Mouse (Mus musculus): ENCODE measurements around the gene Dscam. TPM values are rescaled to one million over a fixed set of nuclear protein-coding genes. Genes with fewer than 3 reads are reported as not detected.

Gene Dscam
- polyA plus RNA-seq, 1 experiment from 2014 or later = not detected

DNA sequence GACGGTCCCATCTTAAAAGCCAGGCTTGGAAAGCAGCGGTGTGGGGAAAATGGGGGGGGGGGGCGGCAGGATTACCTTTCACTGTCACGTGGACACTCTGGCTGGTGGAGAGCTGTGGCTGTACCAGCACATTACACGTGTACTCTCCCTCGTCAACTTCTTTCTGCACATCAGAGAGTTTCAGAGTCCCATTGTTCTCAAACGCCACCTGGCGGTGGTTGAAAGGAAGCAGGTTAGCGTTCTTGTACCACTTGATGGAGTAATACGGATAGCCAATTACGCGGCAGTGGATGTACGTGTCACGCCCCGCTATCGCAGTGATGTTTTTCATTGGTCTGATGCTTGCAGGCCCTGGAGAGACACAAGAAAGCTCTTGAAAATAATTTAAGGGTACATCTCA is 350.9 kb downstream of the Dscam start:
- 22% methylated on average over 16 of the region's 16 CpGs for WGBS
- Histone ChIP-seq H3K27ac (ENCODE audit: poor library complexity, severe bottlenecking) (no peak overlapping the region), H3K4me1 (replicated peaks) (no peaks in the 10 kb centered on the region), H3K9ac (no peak overlapping the region), H3K27me3 (replicated peaks) (0 out of 2 replicates have a peak, but pooled peaks cover 7% of the 10 kb centered on the region), H3K4me3 (no peak overlapping the region), H3K4me2 (no peak overlapping the region), H3K36me3 (no peaks in the 10 kb centered on the region), H3K9me3 (replicated peaks) (no peaks in the 10 kb centered on the region)
- no peak for ATAC-seq (ENCODE audit: insufficient number of reproducible peaks, low FRiP score)

DNA sequence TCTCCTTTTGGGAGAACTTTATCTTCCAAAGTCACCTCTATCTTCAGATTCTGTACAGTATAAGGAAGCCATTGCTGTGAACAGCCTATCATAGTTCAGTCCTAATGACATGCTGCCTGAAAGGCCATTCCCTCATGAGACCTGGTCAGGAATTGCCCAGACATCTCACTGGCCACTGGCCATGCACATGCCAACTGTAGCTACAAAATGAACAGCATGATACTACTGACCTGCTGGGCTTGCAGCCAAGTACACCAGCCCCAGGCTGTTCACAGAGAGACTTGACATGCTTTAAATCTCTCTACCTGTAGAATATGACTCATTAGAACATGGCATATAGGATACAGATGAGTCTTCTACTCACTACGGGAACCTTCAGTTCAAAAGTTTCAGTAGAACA is 364.3 kb downstream of the Dscam start:
- Histone ChIP-seq H3K4me3 (no peak overlapping the region), H3K4me2 (no peak overlapping the region), H3K27ac (ENCODE audit: poor library complexity, severe bottlenecking) (no peak overlapping the region), H3K9ac (no peak overlapping the region), H3K4me1 (replicated peaks) (peaks cover 10% of the 10 kb centered on the region; the same call in 1 of the 2 replicates), H3K36me3 (no peaks in the 10 kb centered on the region), H3K9me3 (replicated peaks) (no peaks in the 10 kb centered on the region), H3K27me3 (replicated peaks) (no peaks in the 10 kb centered on the region)
- no peak for ATAC-seq (ENCODE audit: insufficient number of reproducible peaks, low FRiP score)
- 94% methylated on average over 1 of the region's 1 CpGs for WGBS

DNA sequence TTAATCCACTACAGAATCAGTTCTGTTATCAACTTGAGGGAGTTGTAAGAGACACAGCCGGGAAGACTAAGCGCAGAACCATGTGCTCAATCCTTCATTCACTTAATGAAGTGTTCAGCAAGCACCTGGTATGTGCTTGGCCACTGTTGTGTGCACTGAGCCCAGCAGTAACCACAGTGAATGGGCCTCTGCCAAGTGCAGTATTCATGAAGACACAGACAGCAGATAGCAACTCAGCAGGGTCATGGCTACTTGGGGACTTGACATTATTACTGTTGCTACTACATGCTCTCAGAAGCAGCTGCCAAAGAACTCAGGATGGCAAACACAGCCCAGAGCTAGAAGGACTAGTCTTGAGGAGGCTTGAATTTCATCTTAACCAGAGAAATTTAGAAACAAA is 367.9 kb downstream of the Dscam start:
- Histone ChIP-seq H3K4me1 (replicated peaks) (peaks cover 10% of the 10 kb centered on the region; the same call in 1 of the 2 replicates), H3K36me3 (no peaks in the 10 kb centered on the region), H3K4me3 (no peak overlapping the region), H3K4me2 (no peak overlapping the region), H3K27me3 (replicated peaks) (no peaks in the 10 kb centered on the region), H3K9ac (no peak overlapping the region), H3K9me3 (replicated peaks) (no peaks in the 10 kb centered on the region), H3K27ac (ENCODE audit: poor library complexity, severe bottlenecking) (no peak overlapping the region)
- WGBS = 74% methylated on average over 2 of the region's 2 CpGs
- no peak for ATAC-seq (ENCODE audit: insufficient number of reproducible peaks, low FRiP score)

DNA sequence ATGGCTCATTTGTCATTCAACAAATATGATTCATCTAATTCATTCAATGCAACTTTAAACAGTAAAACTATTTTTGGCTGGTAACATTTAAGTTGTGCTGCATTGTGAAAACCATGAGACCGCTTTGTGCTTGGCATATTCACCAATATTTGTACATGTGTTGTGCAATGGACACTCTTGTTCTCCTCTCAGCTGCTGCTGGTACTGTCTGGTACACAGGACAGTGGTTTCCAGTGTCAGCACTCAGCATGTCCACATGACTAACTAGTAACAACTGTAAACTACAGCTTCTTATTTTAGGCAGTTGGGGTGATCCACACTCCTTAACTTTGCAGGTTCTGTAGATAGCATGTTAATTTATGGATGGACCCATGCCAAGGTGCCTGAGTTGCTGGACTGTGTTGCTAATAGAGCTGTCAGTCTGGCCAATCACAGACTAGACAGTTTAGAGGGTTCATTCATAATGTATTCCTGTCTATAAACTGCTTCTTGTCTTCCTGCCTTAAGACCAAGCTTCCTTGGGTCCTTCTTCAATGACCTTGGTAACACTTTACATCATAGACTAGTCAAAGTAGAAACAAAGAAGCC is 368.8 kb downstream of the Dscam start:
- WGBS = 96% methylated on average over 1 of the region's 1 CpGs
- Histone ChIP-seq H3K36me3 (no peaks in the 10 kb centered on the region), H3K4me3 (no peak overlapping the region), H3K9ac (no peak overlapping the region), H3K27me3 (replicated peaks) (no peaks in the 10 kb centered on the region), H3K4me1 (replicated peaks) (peaks cover 5% of the 10 kb centered on the region; the same call in 1 of the 2 replicates), H3K27ac (ENCODE audit: poor library complexity, severe bottlenecking) (no peak overlapping the region), H3K9me3 (replicated peaks) (no peaks in the 10 kb centered on the region), H3K4me2 (no peak overlapping the region)
- ATAC-seq (ENCODE audit: insufficient number of reproducible peaks, low FRiP score) = no peak

DNA sequence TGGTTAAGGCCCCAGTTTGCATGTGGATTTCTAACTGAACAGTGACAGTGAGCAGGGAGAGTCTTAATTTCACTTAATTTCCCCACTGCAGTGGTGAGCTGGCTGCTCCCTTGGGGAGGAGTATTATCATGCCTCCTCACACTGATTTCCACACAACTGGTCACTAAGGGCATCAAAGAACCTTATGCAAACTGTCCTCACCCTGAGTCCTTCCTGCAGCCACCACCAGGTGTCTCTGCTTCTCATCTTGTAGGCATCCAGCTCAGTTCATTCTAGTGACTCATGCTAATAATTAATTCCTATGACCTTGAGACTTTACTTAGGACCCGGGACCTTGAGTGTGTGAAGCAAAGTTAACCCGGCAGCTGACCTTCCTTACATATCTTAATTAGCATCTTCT is 375.1 kb downstream of the Dscam start:
- H3K9me3 ChIP-seq (replicated peaks) = no peaks in the 10 kb centered on the region
- WGBS = 40% methylated on average over 2 of the region's 2 CpGs
- H3K4me2 ChIP-seq = no peak overlapping the region
- H3K36me3 ChIP-seq = no peaks in the 10 kb centered on the region
- no peaks in the 10 kb centered on the region for H3K4me1 ChIP-seq (replicated peaks)
- no peak overlapping the region for H3K4me3 ChIP-seq
- H3K27me3 ChIP-seq (replicated peaks) = no peaks in the 10 kb centered on the region; the same call in 1 of the 2 replicates
- H3K9ac ChIP-seq = no peak overlapping the region
- no peak for ATAC-seq (ENCODE audit: insufficient number of reproducible peaks, low FRiP score)
- H3K27ac ChIP-seq (ENCODE audit: poor library complexity, severe bottlenecking) = no peak overlapping the region

DNA sequence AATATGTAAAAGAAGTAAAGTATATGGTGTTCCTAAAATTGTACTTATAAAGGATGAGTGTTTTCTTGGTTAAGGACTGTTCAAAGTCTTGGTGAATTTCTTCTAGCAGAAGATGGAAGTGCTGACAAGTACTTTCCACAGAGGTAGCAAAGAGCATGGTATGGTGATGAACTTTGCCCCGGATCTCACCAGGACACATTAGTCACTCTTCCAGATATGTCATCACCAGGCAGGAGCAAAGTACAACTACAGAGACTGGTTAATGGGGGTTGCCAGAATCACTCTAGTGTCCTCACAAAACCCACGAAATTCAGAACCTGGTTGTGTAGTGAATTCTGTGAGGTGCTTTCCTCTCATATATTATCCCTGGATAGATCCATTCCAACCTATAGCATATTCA is 379.2 kb downstream of the Dscam start:
- 35% methylated on average over 2 of the region's 2 CpGs for WGBS
- no peak overlapping the region for H3K27ac ChIP-seq (ENCODE audit: poor library complexity, severe bottlenecking)
- no peak overlapping the region for H3K4me3 ChIP-seq
- ATAC-seq (ENCODE audit: insufficient number of reproducible peaks, low FRiP score) = no peak
- H3K4me1 ChIP-seq (replicated peaks) = no peaks in the 10 kb centered on the region
- H3K36me3 ChIP-seq = no peaks in the 10 kb centered on the region
- no peak overlapping the region for H3K9ac ChIP-seq
- H3K27me3 ChIP-seq (replicated peaks) = no peaks in the 10 kb centered on the region; the same call in 1 of the 2 replicates
- H3K9me3 ChIP-seq (replicated peaks) = no peaks in the 10 kb centered on the region
- no peak overlapping the region for H3K4me2 ChIP-seq

DNA sequence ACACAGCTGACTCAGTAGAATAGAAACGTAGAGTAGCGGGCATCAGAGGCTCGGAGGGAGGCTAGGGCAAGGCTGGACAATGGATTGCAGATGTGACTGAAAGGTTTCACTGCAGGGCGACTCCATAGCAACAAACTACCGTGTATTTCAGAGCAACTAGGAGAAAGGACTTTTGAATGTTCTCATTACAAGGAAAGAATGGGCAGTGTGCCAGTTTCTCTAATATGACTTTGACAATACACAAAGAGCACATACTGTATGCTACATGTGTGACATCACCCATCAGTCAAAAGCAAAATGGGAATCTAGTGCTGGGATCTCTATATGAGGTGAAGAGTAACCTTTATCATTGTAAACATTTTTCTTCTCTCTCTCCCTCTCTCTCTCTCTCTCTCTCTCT is 382.3 kb downstream of the Dscam start:
- no peak overlapping the region for H3K4me3 ChIP-seq
- no peak overlapping the region for H3K4me2 ChIP-seq
- H3K9ac ChIP-seq = no peak overlapping the region
- H3K27me3 ChIP-seq (replicated peaks) = no peaks in the 10 kb centered on the region
- no peaks in the 10 kb centered on the region for H3K36me3 ChIP-seq
- no peak overlapping the region for H3K27ac ChIP-seq (ENCODE audit: poor library complexity, severe bottlenecking)
- WGBS = 69% methylated on average over 5 of the region's 5 CpGs
- no peaks in the 10 kb centered on the region for H3K9me3 ChIP-seq (replicated peaks)
- no peak for ATAC-seq (ENCODE audit: insufficient number of reproducible peaks, low FRiP score)
- H3K4me1 ChIP-seq (replicated peaks) = no peaks in the 10 kb centered on the region

DNA sequence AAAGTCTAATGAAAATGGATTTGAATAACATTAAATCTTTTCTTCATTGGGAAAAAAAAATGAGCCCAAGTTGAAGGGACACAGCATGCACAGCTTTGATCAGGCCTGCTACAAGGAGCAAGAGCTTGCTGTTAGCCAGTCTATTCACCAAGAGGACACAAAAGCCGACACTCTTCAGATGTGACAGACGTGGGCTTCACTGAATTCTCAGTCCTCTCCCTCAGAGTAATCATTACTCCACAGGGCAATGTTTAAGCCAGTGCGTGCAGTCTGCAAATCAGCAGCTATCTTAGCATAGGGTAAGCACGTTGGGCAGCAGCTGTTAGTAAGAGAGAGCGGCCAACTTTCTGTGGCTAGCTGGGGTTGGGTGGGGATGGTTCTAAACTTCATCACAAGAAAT is 391.5 kb downstream of the Dscam start:
- Histone ChIP-seq H3K9me3 (replicated peaks) (no peaks in the 10 kb centered on the region), H3K4me2 (no peak overlapping the region), H3K9ac (no peak overlapping the region), H3K4me3 (no peak overlapping the region), H3K36me3 (no peaks in the 10 kb centered on the region), H3K4me1 (replicated peaks) (no peaks in the 10 kb centered on the region), H3K27ac (ENCODE audit: poor library complexity, severe bottlenecking) (no peak overlapping the region), H3K27me3 (replicated peaks) (no peaks in the 10 kb centered on the region)
- 58% methylated on average over 5 of the region's 5 CpGs for WGBS
- ATAC-seq (ENCODE audit: insufficient number of reproducible peaks, low FRiP score) = no peak

DNA sequence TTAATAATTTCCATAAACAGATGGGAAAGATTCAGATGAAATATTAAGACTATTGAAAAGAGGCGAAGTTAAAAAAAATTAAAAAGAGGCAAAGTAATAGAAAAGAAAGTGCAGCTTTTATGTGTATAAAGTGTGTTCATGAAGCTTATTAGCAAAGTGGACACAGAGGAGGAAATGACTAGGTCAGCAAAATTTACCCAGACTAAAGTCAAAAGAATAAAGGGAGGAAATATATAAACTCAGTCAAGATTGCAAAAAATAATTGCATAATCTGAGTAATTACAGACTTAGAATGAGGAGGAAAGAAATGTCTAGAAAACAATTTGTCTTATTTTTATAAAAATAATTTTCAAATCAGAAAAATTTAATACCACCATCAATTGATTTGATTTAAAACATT is 396.3 kb downstream of the Dscam start:
- 83% methylated on average over 1 of the region's 1 CpGs for WGBS
- no peaks in the 10 kb centered on the region for H3K36me3 ChIP-seq
- no peak for ATAC-seq (ENCODE audit: insufficient number of reproducible peaks, low FRiP score)
- H3K27me3 ChIP-seq (replicated peaks) = no peaks in the 10 kb centered on the region
- no peaks in the 10 kb centered on the region for H3K9me3 ChIP-seq (replicated peaks)
- H3K4me1 ChIP-seq (replicated peaks) = no peaks in the 10 kb centered on the region
- H3K27ac ChIP-seq (ENCODE audit: poor library complexity, severe bottlenecking) = no peak overlapping the region
- no peak overlapping the region for H3K9ac ChIP-seq
- H3K4me3 ChIP-seq = no peak overlapping the region
- no peak overlapping the region for H3K4me2 ChIP-seq

DNA sequence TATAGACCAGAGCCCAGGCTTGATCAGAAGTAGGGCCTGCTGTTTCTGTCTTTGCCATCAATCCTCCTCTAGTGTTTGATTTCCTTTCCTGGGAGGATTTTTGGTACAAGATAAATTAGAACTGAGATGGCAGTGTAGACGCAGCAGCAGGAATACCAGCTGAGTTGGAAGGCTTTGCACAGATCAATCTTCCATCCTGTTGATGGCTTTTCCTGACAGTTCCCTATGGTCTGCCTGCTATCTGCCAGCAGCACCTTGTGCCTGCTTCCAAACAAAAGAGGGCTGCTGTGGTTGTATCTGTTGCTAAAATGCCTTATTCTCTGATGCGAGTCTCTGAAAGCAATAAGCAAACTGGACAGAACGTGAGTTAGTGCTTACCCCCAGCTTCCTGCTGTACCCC is 402.6 kb downstream of the Dscam start:
- H3K9ac ChIP-seq = no peak overlapping the region
- WGBS = 42% methylated on average over 3 of the region's 3 CpGs
- no peaks in the 10 kb centered on the region; the same call in 1 of the 2 replicates for H3K27me3 ChIP-seq (replicated peaks)
- H3K4me2 ChIP-seq = no peak overlapping the region
- no peaks in the 10 kb centered on the region for H3K9me3 ChIP-seq (replicated peaks)
- H3K4me3 ChIP-seq = no peak overlapping the region
- ATAC-seq (ENCODE audit: insufficient number of reproducible peaks, low FRiP score) = no peak
- H3K36me3 ChIP-seq = no peaks in the 10 kb centered on the region
- no peak overlapping the region for H3K27ac ChIP-seq (ENCODE audit: poor library complexity, severe bottlenecking)
- no peaks in the 10 kb centered on the region for H3K4me1 ChIP-seq (replicated peaks)

DNA sequence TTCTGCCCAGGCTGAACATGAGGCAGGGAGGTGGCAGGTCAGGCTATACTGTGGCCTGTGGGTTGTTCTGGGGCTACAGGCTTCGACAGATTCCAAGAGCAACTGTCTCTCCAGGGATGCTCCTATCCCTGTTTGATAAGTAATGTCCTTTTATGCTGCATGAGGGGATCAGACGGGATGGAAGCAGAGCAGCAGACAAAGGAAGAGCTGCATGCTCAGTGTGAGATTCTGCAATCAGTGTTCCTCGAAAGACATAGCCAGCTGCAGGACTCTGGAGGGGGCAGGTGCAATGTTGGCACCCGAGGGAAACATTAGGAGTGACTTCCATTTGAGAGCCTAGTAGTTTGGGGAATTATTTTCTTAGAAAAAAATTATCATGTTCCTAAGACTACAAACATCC is 403.0 kb downstream of the Dscam start:
- WGBS = 44% methylated on average over 4 of the region's 4 CpGs
- Histone ChIP-seq H3K27me3 (replicated peaks) (no peaks in the 10 kb centered on the region; the same call in 1 of the 2 replicates), H3K9ac (no peak overlapping the region), H3K27ac (ENCODE audit: poor library complexity, severe bottlenecking) (no peak overlapping the region), H3K4me2 (no peak overlapping the region), H3K36me3 (no peaks in the 10 kb centered on the region), H3K9me3 (replicated peaks) (no peaks in the 10 kb centered on the region), H3K4me3 (no peak overlapping the region), H3K4me1 (replicated peaks) (no peaks in the 10 kb centered on the region)
- ATAC-seq (ENCODE audit: insufficient number of reproducible peaks, low FRiP score) = no peak

DNA sequence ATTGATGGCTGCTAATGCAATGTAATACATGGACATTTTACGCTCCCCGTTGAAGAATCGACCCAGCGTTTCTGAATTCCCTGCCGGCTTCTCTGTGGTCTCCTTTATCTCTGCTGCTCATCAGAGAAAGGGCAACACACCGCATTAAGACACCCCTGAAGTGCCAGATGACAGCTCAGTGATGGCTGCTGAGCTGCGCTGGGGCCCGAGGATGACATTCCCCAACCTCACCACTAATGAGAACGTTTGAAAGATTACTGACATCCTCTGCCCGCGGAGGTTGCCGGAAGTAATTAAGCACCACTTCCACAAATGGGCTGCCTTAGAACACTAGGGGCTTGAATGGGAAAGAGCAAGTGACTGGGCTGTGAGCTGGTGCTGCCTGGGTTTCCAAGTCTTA is 409.3 kb downstream of the Dscam start:
- H3K4me2 ChIP-seq = peak overlapping the region; percentile 38
- 16% methylated on average over 12 of the region's 12 CpGs for WGBS

More for the DNA sequence above, 409.3 kb downstream of the Dscam start:
- Histone ChIP-seq H3K27ac (ENCODE audit: poor library complexity, severe bottlenecking) (no peak overlapping the region), H3K4me3 (no peak overlapping the region), H3K36me3 (no peaks in the 10 kb centered on the region), H3K4me1 (replicated peaks) (peaks cover 23% of the 10 kb centered on the region), H3K9ac (no peak overlapping the region), H3K27me3 (replicated peaks) (peaks cover 5% of the 10 kb centered on the region; the same call in 1 of the 2 replicates), H3K9me3 (replicated peaks) (no peaks in the 10 kb centered on the region)
- no peak for ATAC-seq (ENCODE audit: insufficient number of reproducible peaks, low FRiP score)
